Mouse (Mus musculus) hindbrain, postnatal 0 days (tissue): ENCODE data around the gene Acoxl. TPM values are rescaled to one million over a fixed set of nuclear protein-coding genes. Genes with fewer than 3 reads are reported as not detected.

Experiments
- ATAC-seq: fragments of 200-750 bp; cut with Nextera tagmentation; 2 replicates; pipeline ENCODE4 v1.8.0; 2017; ENCODE audit warnings: mild to moderate bottlenecking, moderate TSS enrichment, moderate library complexity
- DNase-seq: peaks from one replicate; pipeline ENCODE4 v3.0.0-alpha.2; 2015; ENCODE audit warnings: low spot score
- H3K27ac ChIP-seq: fragments of 300-500 bp; sonication (generic); 2 replicates; pipeline ENCODE4 v1.5.1; 2014; ENCODE audit warnings: mild to moderate bottlenecking
- H3K27me3 ChIP-seq: fragments of 300-500 bp; sonication (generic); 2 replicates; pipeline ENCODE4 v1.6.1; 2014; ENCODE audit warnings: low read length, mixed read lengths; ENCODE audit not compliant: insufficient read depth
- H3K36me3 ChIP-seq: fragments of 300-500 bp; sonication (generic); 2 replicates; pipeline ENCODE4 v1.6.1; 2014; ENCODE audit warnings: low read length, mixed read lengths; ENCODE audit not compliant: insufficient read depth
- H3K4me1 ChIP-seq: fragments of 300-500 bp; sonication (generic); 2 replicates; pipeline ENCODE4 v1.6.1; 2014; ENCODE audit warnings: antibody characterized with exemption, low read length, mixed read lengths; ENCODE audit not compliant: insufficient read depth
- H3K4me2 ChIP-seq: fragments of 300-500 bp; sonication (generic); 2 replicates; pipeline ENCODE4 v1.6.1; 2014; ENCODE audit warnings: low read depth, mild to moderate bottlenecking, low read length, moderate library complexity, mixed read lengths
- H3K4me3 ChIP-seq: fragments of 300-500 bp; sonication (generic); 2 replicates; pipeline ENCODE4 v1.5.1; 2014; ENCODE audit warnings: low read length
- H3K9ac ChIP-seq: fragments of 300-500 bp; sonication (generic); replicated peaks from 2 replicates; pipeline ENCODE4 v1.6.1; 2014; ENCODE audit warnings: mild to moderate bottlenecking, low read length, moderate library complexity, mixed read lengths
- H3K9me3 ChIP-seq: fragments of 300-500 bp; sonication (generic); 2 replicates; pipeline ENCODE4 v1.6.1; 2016; ENCODE audit warnings: low read length, mixed read lengths
- CTCF ChIP-seq: IDR thresholded peaks from 2 replicates; pipeline ENCODE4 v1.5.1; 2016; ENCODE audit warnings: antibody characterized with exemption, control low read depth, low read depth
- WGBS: fragments of 180-500 bp; shearing (Covaris S2); extraction: QIAGEN DNeasy Blood & Tissue Kit; methylation state at CpG from one replicate; pipeline ENCODE4 v1.1.7; 2014; 5-methylcytosine and 5-hydroxymethylcytosine counted together
- polyA plus RNA-seq: library from polyadenylated mRNA; unstranded; fragments of >200 nt; fragmentation: Nextera tagmentation; extraction: Ambion mirVana; gene quantifications from 2 replicates; pipeline ENCODE4 v1.2.1, GENCODE M21; 2015
- total RNA-seq: library from RNA; depleted of rRNA; stranded (reverse); fragments of >200 nt; gene quantifications from 2 replicates; pipeline ENCODE4 v1.2.3, GENCODE M21; 2014

The Acoxl gene
- total and polyA plus RNA-seq, 2 experiments from 2014 or later, result 0.29 to 0.47 TPM

GRCm38 (mm10) chr2:128139781-128140180 is 301.1 kb downstream of the Acoxl start:
- TF ChIP-seq CTCF, result no peak

DNA sequence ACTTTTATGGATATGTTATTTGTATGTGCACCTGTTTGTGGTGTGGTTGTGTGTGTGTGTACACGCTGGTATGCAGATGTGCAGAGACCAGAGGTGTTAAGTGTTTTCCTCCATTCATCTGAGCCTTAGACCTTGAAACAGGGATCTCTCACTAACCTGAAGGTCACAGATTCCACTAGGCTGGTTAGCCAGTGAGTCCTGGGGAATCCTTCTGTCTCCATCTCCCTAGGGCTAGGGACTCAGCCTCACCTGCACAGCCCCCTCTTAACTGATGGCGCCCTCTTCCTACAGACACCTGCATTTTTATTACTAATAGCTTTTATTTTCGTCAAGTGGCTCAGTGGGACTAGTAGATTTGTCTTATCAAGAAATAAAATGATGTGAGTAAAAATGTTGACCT is 301.5 kb downstream of the Acoxl start:
- no peak for TF ChIP-seq CTCF
- WGBS, result 81% methylated on average over 3 of the region's 3 CpGs
- Histone ChIP-seq H3K27me3 (no peaks in the 10 kb centered on the region), H3K27ac (no peak overlapping the region), H3K4me1 (peaks cover 8% of the 10 kb centered on the region), H3K4me3 (no peak overlapping the region), H3K9ac (no peak overlapping the region), H3K4me2 (peak overlapping the region; percentile 25; the same call in 1 of the 2 replicates), H3K9me3 (no peaks in the 10 kb centered on the region), H3K36me3 (no peaks in the 10 kb centered on the region)
- ATAC-seq (no peak; the same call in 1 of the 2 replicates), DNase-seq (no peak)

More at GRCm38 (mm10) chr2:128139781-128140180, 301.1 kb downstream of the Acoxl start:
- Histone ChIP-seq H3K9me3 (no peaks in the 10 kb centered on the region), H3K27ac (peak overlapping the region; percentile 41; the same call in 1 of the 2 replicates), H3K9ac (no peak overlapping the region), H3K4me1 (peaks cover 8% of the 10 kb centered on the region), H3K4me3 (no peak overlapping the region), H3K36me3 (no peaks in the 10 kb centered on the region), H3K4me2 (peak overlapping the region; percentile 25; the same call in 1 of the 2 replicates), H3K27me3 (no peaks in the 10 kb centered on the region)
- peak; percentile 57 for DNase-seq
- peak; percentile 48 for ATAC-seq
- 35% methylated on average over 15 of the region's 15 CpGs for WGBS

- H3K9ac ChIP-seq, result no peak overlapping the region
- no peak for TF ChIP-seq CTCF
Observed at GRCm38 (mm10) chr2:128143992-128144391, 305.3 kb downstream of the Acoxl start.

DNA sequence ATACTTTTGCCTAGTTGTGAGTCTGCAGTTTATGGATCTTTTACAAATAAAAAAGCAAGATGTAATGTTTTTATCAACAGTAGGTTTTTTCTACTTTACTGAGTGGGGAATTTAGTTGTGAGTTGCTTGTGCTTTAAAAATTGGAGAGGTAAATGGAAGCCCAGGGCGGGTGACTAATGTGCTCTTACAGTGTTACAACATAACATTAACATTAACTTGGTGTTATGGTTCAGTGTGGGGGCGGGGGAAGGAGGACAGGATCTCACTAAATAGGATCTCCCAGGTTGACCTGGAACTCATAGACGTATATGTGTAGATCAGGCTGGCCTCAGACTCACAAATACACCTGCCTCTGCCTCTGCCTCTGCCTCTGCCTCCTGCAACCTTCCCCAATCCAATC is 306.8 kb downstream of the Acoxl start:
- no peak overlapping the region for H3K9ac ChIP-seq
- no peaks in the 10 kb centered on the region for H3K36me3 ChIP-seq
- WGBS, result 88% methylated on average over 3 of the region's 3 CpGs
- ATAC-seq, result no peak
- H3K9me3 ChIP-seq, result no peaks in the 10 kb centered on the region
- no peaks in the 10 kb centered on the region for H3K27me3 ChIP-seq
- no peak overlapping the region for H3K4me2 ChIP-seq
- H3K27ac ChIP-seq, result no peak overlapping the region
- H3K4me3 ChIP-seq, result no peak overlapping the region
- DNase-seq, result no peak
- H3K4me1 ChIP-seq, result no peaks in the 10 kb centered on the region
- no peak for TF ChIP-seq CTCF

More at GRCm38 (mm10) chr2:128143992-128144391, 305.3 kb downstream of the Acoxl start:
- no peak overlapping the region for H3K4me2 ChIP-seq
- DNase-seq, result no peak
- H3K36me3 ChIP-seq, result no peaks in the 10 kb centered on the region
- no peak for ATAC-seq
- no peak overlapping the region for H3K27ac ChIP-seq
- no peaks in the 10 kb centered on the region for H3K9me3 ChIP-seq
- peaks cover 6% of the 10 kb centered on the region for H3K4me1 ChIP-seq
- no peaks in the 10 kb centered on the region for H3K27me3 ChIP-seq
- no peak overlapping the region for H3K4me3 ChIP-seq

- 82% methylated on average over 5 of the region's 5 CpGs for WGBS
Observed at GRCm38 (mm10) chr2:128149596-128149995, 310.9 kb downstream of the Acoxl start.

DNA sequence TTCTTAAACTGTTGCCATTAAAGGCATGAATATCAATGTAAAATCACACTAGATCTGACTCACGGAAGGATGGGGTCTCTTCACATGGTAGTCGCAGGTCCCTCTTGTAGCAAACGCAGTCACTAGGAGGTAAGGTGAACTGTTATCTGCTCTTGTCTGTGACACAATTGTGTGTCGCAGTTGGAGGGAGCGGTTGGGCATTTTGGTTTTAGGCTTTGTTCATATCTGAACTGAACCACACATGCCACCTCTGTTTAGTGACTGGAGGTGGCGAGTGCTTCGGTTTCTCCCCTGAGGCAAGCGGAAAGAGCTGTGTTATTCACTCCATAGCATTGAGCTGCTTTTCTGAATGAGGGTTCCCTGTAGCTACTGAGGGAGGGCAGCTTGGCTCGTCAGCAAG is 313.5 kb downstream of the Acoxl start:
- DNase-seq, result no peak
- Histone ChIP-seq H3K36me3 (no peaks in the 10 kb centered on the region), H3K4me3 (no peak overlapping the region), H3K9me3 (no peaks in the 10 kb centered on the region), H3K4me2 (no peak overlapping the region), H3K27me3 (no peaks in the 10 kb centered on the region), H3K27ac (no peak overlapping the region), H3K9ac (no peak overlapping the region), H3K4me1 (no peaks in the 10 kb centered on the region)
- no peak for TF ChIP-seq CTCF
- 82% methylated on average over 9 of the region's 9 CpGs for WGBS
- no peak; the same call in 1 of the 2 replicates for ATAC-seq

More at GRCm38 (mm10) chr2:128149596-128149995, 310.9 kb downstream of the Acoxl start:
- no peaks in the 10 kb centered on the region for H3K36me3 ChIP-seq
- ATAC-seq (no peak), DNase-seq (no peak)
- no peaks in the 10 kb centered on the region for H3K9me3 ChIP-seq
- no peak for TF ChIP-seq CTCF
- no peak overlapping the region for H3K9ac ChIP-seq
- no peaks in the 10 kb centered on the region for H3K4me1 ChIP-seq
- no peak overlapping the region for H3K4me2 ChIP-seq
- H3K4me3 ChIP-seq, result no peak overlapping the region
- no peak overlapping the region for H3K27ac ChIP-seq
- H3K27me3 ChIP-seq, result no peaks in the 10 kb centered on the region

- Histone ChIP-seq H3K4me1 (no peaks in the 10 kb centered on the region), H3K9me3 (no peaks in the 10 kb centered on the region)
Observed at GRCm38 (mm10) chr2:128152845-128153550, 314.3 kb downstream of the Acoxl start.

More at GRCm38 (mm10) chr2:128152845-128153550, 314.3 kb downstream of the Acoxl start:
- no peak for TF ChIP-seq CTCF
- Histone ChIP-seq H3K4me2 (no peak overlapping the region), H3K36me3 (no peaks in the 10 kb centered on the region), H3K27ac (no peak overlapping the region), H3K9ac (no peak overlapping the region), H3K27me3 (no peaks in the 10 kb centered on the region), H3K4me3 (no peak overlapping the region)
- DNase-seq, result no peak
- WGBS, result 79% methylated on average over 16 of the region's 16 CpGs
- ATAC-seq, result no peak; the same call in 1 of the 2 replicates
